Mouse (Mus musculus) C2C12 (cell line): ENCODE measurements around the gene Fbxo36.

Source experiments
- CEBPB ChIP-seq: IDR thresholded peaks from one replicate; pipeline ENCODE4 v1.6.1; 2011; ENCODE audit warnings: low read depth, mild to moderate bottlenecking, control low read depth, moderate library complexity
- CTCF ChIP-seq: IDR thresholded peaks from one replicate; pipeline ENCODE4 v1.5.1; 2011; ENCODE audit not compliant: control insufficient read depth, insufficient read depth, insufficient read length
- FOSL1 ChIP-seq: IDR thresholded peaks from one replicate; pipeline ENCODE4 v1.8.0; 2011; ENCODE audit warnings: mild to moderate bottlenecking, low read length; ENCODE audit not compliant: poor library complexity, insufficient read depth, severe bottlenecking
- MAX ChIP-seq: IDR thresholded peaks from one replicate; pipeline ENCODE4 v1.6.1; 2011; ENCODE audit warnings: mild to moderate bottlenecking, control low read depth
- MYOG ChIP-seq: IDR thresholded peaks from one replicate; pipeline ENCODE4 v1.6.1; 2011; ENCODE audit not compliant: control insufficient read depth, insufficient read length; ENCODE audit errors: extremely low read depth
- USF1 ChIP-seq: IDR thresholded peaks from one replicate; pipeline ENCODE4 v1.6.1; 2011; ENCODE audit warnings: low read depth, mild to moderate bottlenecking, control low read depth, moderate library complexity

DNA sequence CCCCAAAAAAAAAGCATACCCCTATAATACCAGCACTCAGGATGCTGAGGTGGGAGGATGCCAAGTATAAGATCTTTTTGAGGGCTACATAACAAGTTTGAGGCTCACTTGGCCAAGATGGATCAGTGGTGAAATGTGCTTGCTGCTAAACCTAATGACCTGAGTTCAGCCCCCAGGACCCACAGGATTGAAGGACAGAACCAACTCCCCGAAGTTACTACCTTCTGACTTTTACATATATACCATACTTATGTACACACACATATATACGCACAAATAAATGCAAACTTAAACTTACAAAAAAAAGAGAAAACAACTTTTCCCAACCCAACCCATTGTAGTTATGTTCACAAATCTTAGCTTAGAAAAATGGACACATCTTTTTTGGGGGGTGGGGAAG is 3.7 kb downstream of the Fbxo36 start:
- no peak for TF ChIP-seq CTCF
- TF ChIP-seq MAX: no peak
- TF ChIP-seq CEBPB: no peak
- no peak for TF ChIP-seq USF1
- no peak for TF ChIP-seq FOSL1
- TF ChIP-seq MYOG: no peak
